Mouse (Mus musculus) brown adipose tissue, adult 24 weeks (tissue): ENCODE measurements at regions not wholly inside any gene's neighbourhood (a gene's known extent, or its start where the extent isn't known, plus 50 kb on each side); places are given as distances from the start of the nearest gene placed in this dataset.
A peak's percentile ranks its signal among the peaks of the same experiment; 100 is the strongest.

ENCODE experiments used
- H3K27ac ChIP-seq: fragments of 200-500 bp; replicated peaks from 2 replicates; pipeline ENCODE4 v1.5.1; 2012; ENCODE audit warnings: low read depth, mild to moderate bottlenecking, low read length
- H3K4me1 ChIP-seq: fragments of 200-500 bp; 2 replicates; pipeline ENCODE4 v1.6.1; 2012; ENCODE audit warnings: low read length, mixed read lengths; ENCODE audit not compliant: control insufficient read depth, insufficient read depth, insufficient read length
- H3K4me3 ChIP-seq: fragments of 200-500 bp; 2 replicates; pipeline ENCODE4 v1.5.1; 2012; ENCODE audit warnings: low read depth, mild to moderate bottlenecking, low read length, moderate library complexity; ENCODE audit not compliant: insufficient read depth

DNA sequence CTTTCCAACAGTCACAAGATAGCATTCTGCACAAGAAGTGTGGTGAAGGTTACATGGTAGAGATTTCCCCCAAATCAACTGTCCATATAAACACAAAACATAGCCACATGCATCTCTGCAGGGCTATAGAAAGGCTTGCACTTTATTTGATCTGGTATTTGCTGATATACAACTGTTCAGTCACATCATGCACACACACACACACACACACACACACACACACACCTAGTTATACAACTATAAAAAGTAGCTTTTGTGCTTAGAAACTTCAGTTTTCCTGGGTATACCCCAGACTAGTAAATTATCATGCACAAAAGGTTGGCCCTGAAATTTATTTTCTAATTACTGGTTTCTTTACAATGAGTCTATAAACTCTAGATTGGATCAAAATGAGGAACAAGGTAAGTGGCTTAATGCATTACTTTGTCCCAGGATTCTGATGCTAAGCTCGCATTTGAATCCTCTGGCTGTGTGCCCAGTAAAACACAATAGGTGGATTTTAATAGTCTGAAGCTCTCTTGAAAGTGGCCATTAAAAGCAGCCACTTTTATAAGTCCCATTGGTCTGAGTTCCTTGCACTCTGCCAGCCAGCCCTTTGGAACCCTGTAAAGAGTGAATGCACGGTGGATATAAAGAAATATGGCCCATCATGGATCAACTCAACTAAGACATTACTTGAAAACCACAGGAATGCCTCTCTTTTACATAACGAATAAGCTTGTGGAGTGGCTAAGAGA is 166.2 kb upstream of the Adamts5 start:
- no peak overlapping the region for H3K4me3 ChIP-seq
- no peak overlapping the region for H3K27ac ChIP-seq
- no peaks in the 10 kb centered on the region for H3K4me1 ChIP-seq

DNA sequence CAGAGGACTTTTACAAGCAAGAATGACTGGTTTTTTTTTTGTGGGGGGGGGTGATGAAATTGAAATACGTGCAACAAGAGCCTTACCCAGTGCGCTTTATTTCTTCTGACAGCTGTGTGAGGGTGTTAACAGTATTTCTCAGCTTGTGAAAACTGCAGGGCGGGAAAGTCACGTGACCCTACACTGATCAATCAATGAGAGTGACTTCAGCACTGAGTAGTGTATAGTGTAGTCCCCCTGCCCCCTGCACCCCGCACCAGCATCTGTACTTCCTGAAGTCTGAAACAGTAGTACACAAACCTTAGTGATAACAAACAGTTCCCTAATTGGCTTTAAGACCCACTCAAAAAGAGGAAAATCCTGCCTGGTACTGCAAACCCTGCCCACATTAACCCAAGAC is 158.5 kb upstream of the Adamts5 start:
- Histone ChIP-seq H3K27ac (no peak overlapping the region), H3K4me1 (no peaks in the 10 kb centered on the region), H3K4me3 (no peak overlapping the region)

DNA sequence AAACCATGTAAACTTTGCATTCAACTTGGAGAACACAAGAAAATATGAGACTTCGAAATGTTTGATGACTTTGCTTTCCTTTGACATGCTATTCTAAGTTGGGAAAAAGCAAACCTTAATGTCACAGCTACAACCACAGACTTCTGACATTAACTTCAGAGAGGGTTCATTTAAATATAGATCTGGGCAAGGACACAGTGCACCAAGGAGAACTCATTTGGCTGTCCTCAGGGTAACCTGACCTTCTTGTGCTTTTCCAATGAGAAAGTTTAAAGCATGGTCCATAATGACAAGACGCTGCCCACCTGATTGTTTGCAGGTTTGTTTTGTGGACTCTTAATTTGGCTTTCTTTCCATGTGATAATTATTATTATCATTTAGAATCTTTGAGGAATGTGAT is 143.1 kb upstream of the Adamts5 start:
- Histone ChIP-seq H3K4me1 (no peaks in the 10 kb centered on the region), H3K4me3 (no peak overlapping the region), H3K27ac (no peak overlapping the region)

DNA sequence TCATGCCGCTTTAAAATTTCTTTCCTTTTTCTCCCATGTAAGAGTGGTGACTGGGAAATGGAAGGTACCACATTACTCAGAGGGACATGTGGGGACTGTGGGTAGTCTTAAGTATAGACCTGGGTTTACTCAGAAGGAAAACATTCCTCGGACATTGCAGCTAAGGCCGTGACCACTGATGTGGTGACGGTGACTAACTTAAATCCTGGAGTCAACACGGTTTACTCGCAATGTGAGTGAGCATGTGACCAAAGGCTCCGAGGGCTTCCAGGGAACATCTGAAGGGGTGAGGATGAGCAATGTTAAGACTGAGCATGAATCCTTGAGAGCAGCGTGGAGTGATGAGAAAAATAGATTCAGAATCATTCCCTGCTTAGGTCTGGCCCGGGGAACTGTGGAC is 133.1 kb upstream of the Adamts5 start:
- H3K4me1 ChIP-seq = no peaks in the 10 kb centered on the region
- no peak overlapping the region for H3K4me3 ChIP-seq
- H3K27ac ChIP-seq = no peak overlapping the region

DNA sequence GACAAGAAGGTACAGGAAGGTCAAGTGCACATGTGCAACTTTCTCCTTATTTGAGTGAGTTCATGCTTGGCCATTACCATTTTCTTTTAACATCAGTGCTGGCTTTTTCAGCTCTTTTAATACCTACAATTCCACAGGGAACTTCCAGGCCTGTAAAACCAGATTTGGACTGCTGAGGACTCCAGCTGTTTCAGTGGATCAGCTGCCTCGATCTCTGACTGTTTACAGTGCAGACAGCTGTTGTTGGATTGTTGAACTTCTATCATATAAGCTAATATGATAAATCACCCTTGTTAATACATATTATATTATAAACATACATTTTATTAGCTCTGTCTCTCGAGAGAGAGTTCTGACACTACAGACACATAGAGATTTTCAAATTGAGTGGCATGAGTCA is 126.1 kb upstream of the Adamts5 start:
- Histone ChIP-seq H3K27ac (no peak overlapping the region), H3K4me1 (no peaks in the 10 kb centered on the region), H3K4me3 (no peak overlapping the region)

DNA sequence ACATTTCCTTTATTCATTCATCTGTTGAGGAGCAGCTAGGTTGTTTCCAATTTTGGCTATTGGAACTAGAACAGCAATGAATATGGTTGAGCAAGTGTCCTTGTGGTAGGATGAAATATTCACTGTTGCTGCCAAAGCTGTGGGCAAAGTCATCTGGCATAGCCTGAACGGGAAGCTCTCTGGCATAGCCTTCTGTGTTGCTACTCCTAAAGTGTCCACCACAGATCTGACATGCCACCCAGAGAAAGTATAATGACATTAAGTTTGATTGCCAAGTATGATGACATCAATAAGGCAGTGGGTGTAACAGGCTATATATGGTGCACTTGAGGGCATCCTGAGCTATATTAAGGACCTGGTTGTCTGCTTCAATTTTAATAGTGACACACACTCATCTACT is 113.7 kb upstream of the Adamts5 start:
- no peak overlapping the region for H3K27ac ChIP-seq
- H3K4me1 ChIP-seq = no peaks in the 10 kb centered on the region
- no peak overlapping the region for H3K4me3 ChIP-seq

DNA sequence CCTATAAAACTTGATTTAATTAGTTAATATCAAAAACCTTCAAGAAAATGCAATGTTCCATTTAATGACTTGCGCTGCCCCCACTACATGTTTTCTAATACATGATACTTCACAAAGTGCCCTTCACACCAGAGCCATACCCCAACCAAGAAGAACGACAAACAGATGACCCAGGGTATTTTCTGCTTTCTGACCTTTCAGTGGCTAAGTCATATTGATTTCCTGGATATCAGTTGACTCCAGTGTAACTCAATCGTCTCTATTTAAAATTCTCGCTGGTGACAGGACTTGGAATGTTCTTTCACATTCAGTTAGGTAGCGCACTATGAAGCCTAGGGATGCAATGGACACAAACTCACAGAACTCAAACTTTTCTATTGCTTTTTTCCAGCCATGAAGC is 109.4 kb upstream of the Adamts5 start:
- Histone ChIP-seq H3K4me1 (no peaks in the 10 kb centered on the region), H3K4me3 (no peak overlapping the region), H3K27ac (no peak overlapping the region)

DNA sequence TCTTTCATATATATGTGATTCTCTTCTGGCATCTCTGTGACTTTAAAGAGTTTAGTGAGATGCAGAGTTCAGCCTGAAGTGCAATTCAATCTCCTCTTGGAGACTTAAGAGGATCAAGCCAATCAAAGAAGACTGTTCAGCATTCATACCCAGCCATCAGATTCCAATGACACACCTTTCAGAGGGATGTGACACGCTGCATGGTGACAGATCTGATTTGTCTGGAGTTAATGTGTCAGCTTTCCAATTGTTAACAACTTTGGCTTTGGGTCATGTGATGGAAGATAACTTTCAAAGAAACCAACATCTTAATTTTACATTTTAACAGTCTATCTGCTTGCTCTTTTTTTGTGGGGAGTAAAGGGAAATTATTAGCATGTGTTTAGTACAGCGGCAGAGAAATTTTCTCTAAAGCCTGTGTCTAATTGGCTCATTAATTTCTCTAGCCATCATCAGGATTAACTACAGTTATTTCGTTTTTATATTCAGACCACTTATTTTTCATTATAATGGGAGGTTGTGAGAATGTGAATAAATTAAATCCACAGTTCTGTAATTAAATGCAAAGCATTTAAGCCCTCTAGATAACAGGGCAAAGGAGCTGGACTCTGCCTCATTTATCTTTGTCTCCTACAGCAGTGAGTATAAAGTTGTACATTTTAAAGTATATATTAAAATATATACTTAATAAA is 108.2 kb upstream of the Adamts5 start:
- H3K4me1 ChIP-seq = no peaks in the 10 kb centered on the region
- no peak overlapping the region for H3K4me3 ChIP-seq
- H3K27ac ChIP-seq = no peak overlapping the region

DNA sequence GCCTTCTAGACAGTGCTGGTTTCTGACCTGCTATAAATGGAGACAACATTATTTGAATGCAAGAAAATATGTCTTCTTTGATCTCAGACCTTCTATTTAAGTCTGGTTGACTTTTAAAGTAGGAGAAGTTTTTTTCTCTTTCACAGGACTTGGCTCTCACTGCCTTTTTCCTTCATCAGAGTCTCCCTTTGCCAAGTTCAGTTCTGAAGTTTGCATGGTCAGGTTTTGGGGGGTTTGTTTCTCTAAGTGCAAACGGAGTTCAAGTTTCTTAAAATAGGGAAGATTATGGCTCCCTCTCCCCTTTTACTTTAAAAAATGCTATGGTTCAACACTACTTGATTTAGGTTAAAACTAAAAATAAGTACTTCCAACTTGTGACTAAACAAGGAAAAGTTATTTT is 106.2 kb upstream of the Adamts5 start:
- no peak overlapping the region for H3K4me3 ChIP-seq
- H3K27ac ChIP-seq = no peak overlapping the region

DNA sequence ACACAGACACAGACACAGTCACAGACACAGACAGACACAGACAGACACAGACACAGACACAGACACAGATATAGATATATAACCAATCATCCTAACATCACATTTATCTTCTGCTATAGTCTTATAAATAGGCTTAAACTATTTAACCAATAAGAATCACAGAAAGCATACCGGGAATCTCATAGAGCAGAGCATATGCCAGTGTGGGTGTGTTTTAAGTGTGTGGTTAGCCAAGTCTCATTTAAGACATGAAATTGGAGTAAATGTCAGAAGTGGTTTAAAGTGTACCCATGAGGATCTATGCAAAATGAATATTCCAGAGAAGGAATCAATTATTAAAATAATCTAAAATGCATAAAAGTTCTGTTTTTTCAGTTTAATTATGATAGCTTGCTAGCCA is 99.2 kb upstream of the Adamts5 start:
- H3K4me3 ChIP-seq = no peak overlapping the region
- H3K4me1 ChIP-seq = no peaks in the 10 kb centered on the region
- H3K27ac ChIP-seq = peak overlapping the region; percentile 43

More for the DNA sequence above, 106.2 kb upstream of the Adamts5 start:
- no peaks in the 10 kb centered on the region for H3K4me1 ChIP-seq

DNA sequence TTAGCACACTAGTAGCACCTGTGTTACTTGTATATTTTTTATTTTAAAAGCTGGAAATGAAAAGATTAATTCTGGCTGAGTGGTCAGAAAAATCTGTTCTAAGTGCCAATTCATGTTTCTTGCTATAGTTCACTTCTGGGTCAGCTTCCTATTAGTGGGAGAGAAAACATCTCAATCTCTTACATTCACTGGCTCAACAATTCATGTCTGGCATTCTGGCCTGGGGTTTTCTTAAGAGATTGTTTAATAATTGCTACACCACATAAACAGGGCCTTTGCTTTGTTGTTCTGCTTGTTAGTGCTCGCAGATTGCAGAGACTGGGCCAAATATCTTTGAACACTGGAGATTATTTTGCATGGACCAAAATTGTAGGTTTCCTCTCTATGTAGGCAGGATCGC is 84.2 kb upstream of the Adamts5 start:
- H3K4me3 ChIP-seq = no peak overlapping the region
- H3K27ac ChIP-seq = no peak overlapping the region
- H3K4me1 ChIP-seq = no peaks in the 10 kb centered on the region; the same call in 1 of the 2 replicates

DNA sequence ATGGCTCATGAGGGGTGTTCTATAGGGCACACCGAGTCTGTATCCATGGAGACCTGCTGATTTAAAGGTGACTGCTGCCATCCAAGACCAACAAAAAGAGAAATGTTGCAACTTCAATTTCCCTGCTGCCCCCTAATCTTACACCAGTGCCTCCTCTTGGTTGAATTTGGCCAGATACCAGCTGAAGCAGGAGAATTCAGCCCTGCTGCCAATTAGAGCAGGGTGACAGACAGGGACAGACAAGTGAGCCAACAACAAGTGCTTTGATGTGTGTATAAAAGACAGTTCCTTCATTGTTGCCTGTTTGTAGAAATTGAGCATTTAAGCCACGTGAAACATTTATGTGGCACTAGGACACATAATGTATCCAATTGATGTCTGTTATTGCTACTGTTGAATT is 75.5 kb upstream of the Adamts5 start:
- Histone ChIP-seq H3K4me3 (no peak overlapping the region), H3K27ac (no peak overlapping the region), H3K4me1 (peaks cover 3% of the 10 kb centered on the region)

DNA sequence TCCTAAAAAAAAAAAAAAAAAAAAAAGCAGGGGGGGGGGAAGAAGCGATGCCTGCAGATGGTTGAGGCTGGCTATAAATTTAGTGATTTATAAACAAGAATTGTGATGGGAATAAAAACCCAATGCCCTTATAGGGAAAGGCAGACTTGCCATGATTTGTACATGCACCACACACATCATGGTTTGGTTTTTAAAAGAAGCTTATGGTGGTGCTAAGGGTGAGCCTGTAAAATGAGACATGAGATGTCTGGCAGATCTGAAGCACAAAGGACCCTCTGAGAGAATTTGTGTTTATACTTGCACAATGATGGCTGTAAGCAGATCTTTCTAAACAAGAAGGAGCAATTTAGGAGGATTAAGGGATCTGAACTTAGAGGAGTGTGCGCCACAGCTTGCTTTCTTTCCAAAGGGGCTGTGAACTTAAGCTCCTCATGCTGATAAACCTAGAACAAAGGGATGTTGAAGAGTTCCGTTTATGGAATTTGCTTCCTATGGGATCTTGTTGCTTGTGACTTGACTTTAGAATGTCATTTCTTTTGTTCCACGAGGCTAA is 65.3 kb upstream of the Adamts5 start:
- H3K4me3 ChIP-seq = no peak overlapping the region
- no peak overlapping the region for H3K27ac ChIP-seq
- no peaks in the 10 kb centered on the region; the same call in none of the 2 replicates for H3K4me1 ChIP-seq

DNA sequence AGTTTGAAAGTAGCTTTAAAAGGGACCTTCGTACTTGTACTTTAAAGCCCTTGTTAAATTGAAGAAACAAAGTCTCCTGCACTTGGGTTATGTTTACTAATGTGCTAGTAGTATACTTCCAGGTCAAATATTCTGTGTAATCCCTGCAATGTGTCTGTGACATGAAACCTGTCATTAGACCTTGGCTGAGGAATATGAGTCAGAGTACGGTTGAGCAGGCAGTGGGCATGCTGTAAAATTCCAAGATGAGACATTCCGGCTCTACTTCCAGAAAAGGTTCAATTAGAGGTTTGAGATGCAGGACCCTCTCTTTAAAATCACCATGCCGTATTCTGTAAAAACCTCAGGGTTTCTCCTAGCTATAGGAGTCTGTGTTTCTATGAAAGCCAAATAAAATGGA is 64.6 kb upstream of the Adamts5 start:
- Histone ChIP-seq H3K4me1 (no peaks in the 10 kb centered on the region; the same call in none of the 2 replicates), H3K27ac (no peak overlapping the region; the same call in 1 of the 2 replicates), H3K4me3 (no peak overlapping the region)

DNA sequence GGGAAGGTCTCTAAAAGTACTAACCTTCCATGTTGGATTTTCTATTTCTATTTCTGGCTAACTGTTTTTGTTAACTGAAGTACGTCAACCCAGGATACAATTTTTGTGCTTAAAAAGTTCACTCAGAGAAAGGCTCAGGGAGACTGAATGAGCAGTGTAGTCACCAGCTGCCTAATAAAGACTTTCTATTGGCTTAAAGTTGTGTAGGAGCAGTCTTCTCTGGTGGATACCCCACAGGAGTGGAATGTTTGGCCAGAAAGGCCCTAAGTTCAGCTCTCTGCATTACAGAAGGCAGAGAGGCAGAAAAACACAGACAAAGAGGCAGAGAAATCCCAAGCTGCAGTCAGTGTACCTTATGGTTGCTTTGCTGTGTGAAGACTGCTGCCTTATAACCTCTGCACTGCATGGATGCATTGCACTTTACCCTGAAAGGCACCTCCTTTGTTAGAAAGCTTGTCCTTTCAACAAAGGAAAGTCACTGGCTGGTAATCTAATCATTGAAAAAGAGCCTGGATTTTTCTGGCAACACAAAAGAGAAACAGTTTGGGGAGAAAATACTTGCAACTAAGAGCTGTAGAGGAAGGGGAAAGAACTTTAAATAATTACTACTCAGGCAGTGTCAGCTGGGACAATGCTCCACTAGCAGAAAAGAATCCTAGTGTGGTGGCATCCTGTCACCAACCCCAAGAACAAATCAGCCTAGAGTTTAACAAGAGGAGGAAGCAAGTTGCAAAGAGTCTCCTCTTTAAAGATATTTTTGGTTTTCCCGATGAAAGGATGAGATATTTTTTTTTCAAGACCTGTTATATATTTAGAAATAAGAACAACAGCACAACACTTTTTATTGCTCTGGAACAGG is 63.0 kb upstream of the Adamts5 start:
- H3K27ac ChIP-seq = peak overlapping the region; percentile 78
- H3K4me3 ChIP-seq = no peak overlapping the region
- no peaks in the 10 kb centered on the region; the same call in none of the 2 replicates for H3K4me1 ChIP-seq
